9 mouse cellular contexts compared by ENCODE assay signal in the genomic region with DNA sequence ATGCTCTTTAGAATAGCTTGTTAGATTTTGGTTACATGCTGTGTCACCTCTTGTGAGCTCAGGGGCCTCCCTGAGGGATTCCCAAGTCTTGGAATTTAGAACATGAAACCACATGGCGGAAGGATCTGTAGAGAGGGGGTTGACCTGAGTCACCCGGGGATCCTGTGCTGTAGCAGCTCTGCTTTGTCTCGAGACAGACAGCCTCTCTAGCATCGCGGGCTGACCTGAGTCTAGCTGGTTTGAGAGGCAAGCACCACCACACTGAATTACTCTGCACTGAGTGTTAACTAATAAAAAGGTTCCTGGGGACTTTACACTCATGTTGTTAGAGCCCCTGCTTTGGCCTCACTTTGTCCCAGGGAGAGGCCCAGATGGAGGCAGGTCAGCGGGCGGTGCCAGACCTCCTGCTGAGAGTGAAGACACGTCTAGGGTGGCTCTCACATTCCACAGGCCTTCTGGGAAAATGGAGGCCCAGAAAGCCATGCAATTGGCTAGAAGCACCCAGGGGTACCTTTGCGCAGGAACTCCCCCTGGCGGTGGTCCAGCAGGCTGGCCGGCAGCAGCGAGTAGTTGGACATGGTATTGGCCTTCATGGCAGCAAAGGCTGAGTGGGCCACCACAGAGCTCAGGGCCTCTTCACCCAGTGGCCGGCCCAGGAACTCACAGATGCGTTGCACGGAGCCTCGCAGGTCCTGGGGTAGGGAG. TPM values are rescaled to one million over a fixed set of nuclear protein-coding genes. Genes with fewer than 3 reads are reported as not detected.
DNase-seq lines count a peak whose midpoint lies in the region; ATAC-seq and TF ChIP-seq lines count a peak whose summit lies in the region.
"Had no signal": no experiment of that assay in that cellular context is flagged by ENCODE, and none has a peak within 500 bp of the region (broad histone marks: within the 10 kb centered on the region; RNA-seq: fewer than 3 reads in every experiment).

No protein-coding gene starts in this region.

- no peak for ATAC-seq in embryonic facial prominence, embryonic 15.5 days (ENCODE audit: insufficient number of reproducible peaks, low FRiP score, low TSS enrichment, low read depth)
- ATAC-seq in midbrain, embryonic 11.5 days (ENCODE audit: low FRiP score) = peak; percentile 50; the same call in 1 of the 2 replicates

- no peak for TF ChIP-seq POLR2A in cerebellum, adult 2 months (IDR thresholded peaks at IDR 0.05; ENCODE audit: borderline replicate concordance, insufficient read depth, low read length)

- no peak overlapping the region for H3K27ac ChIP-seq in cerebellum, adult 2 months (ENCODE audit: insufficient read depth, low read length)
- peak overlapping the region; percentile 25; the same call in 1 of the 2 replicates for H3K27ac ChIP-seq in embryonic facial prominence, embryonic 15.5 days (replicated peaks)
- no peak overlapping the region for H3K27ac ChIP-seq in midbrain, embryonic 11.5 days (ENCODE audit: low read depth, low read length)

- peaks cover 8% of the 10 kb centered on the region for H3K36me3 ChIP-seq in C2C12 (ENCODE audit: control insufficient read depth, insufficient read depth)
- peaks cover 22% of the 10 kb centered on the region for H3K36me3 ChIP-seq in embryonic facial prominence, embryonic 15.5 days
- peaks cover 5% of the 10 kb centered on the region; the same call in 1 of the 2 replicates for H3K36me3 ChIP-seq in midbrain, embryonic 11.5 days (ENCODE audit: control insufficient read depth, insufficient read depth, low read length)

- no peaks in the 10 kb centered on the region for H3K4me1 ChIP-seq in cerebellum, adult 2 months (ENCODE audit: control insufficient read depth, insufficient read depth, low read length)
- peaks cover 13% of the 10 kb centered on the region for H3K4me1 ChIP-seq in embryonic facial prominence, embryonic 15.5 days
- H3K4me1 ChIP-seq in midbrain, embryonic 11.5 days (ENCODE audit: control insufficient read depth, insufficient read depth, low read length) = no peaks in the 10 kb centered on the region

- peak in 1 of 2 experiments; percentile 16 for DNase-seq in cerebellum, adult 2 months
- DNase-seq in cerebellum, adult 9-11 months = no peak
- DNase-seq in kidney, postnatal 25 days = peak; percentile 55 to 78
- peak; percentile 93 for DNase-seq in midbrain, embryonic 11.5 days (ENCODE audit: low spot score, missing footprints)
- peak; percentile 75 for DNase-seq in yolk sac, embryonic 10.5 days (ENCODE audit: low spot score)
- no peak for DNase-seq in right cerebral cortex, postnatal 36 days (ENCODE audit: low spot score in 2 of 2)

- 0 out of 2 replicates have a peak, but pooled peaks have one; percentile 6 for TF ChIP-seq CTCF in cerebellum, adult 2 months (IDR thresholded peaks at IDR 0.05; ENCODE audit: borderline replicate concordance, insufficient read depth, low read depth, low read length)
- TF ChIP-seq CTCF in C2C12 (IDR thresholded peaks at IDR 0.05; ENCODE audit: control insufficient read depth, insufficient read depth, insufficient read length) = peak; percentile 62

- H3K9me3 ChIP-seq in embryonic facial prominence, embryonic 15.5 days (replicated peaks) = no peaks in the 10 kb centered on the region
- H3K9me3 ChIP-seq in midbrain, embryonic 11.5 days (ENCODE audit: control insufficient read depth, low read length) = no peaks in the 10 kb centered on the region

- WGBS in cerebellum, adult 2 months = 26% methylated on average over 16 of the region's 16 CpGs
- 16% methylated on average over 16 of the region's 16 CpGs for WGBS in embryonic facial prominence, embryonic 15.5 days
- WGBS in midbrain, embryonic 11.5 days = 15% methylated on average over 16 of the region's 16 CpGs

- no peaks in the 10 kb centered on the region for H3K79me2 ChIP-seq in C2C12 (ENCODE audit: control insufficient read depth, insufficient read depth)

- no peak overlapping the region for H3K4me2 ChIP-seq in embryonic facial prominence, embryonic 15.5 days (replicated peaks)
- no peak overlapping the region for H3K4me2 ChIP-seq in midbrain, embryonic 11.5 days

- H3K79me3 ChIP-seq in C2C12 (ENCODE audit: low read depth) = no peaks in the 10 kb centered on the region

- no peak overlapping the region for H3K4me3 ChIP-seq in cerebellum, adult 2 months (replicated peaks; ENCODE audit: insufficient read depth, low read depth, low read length)
- no peak overlapping the region for H3K4me3 ChIP-seq in C2C12 (ENCODE audit: insufficient read depth, poor library complexity, severe bottlenecking)
- no peak overlapping the region for H3K4me3 ChIP-seq in embryonic facial prominence, embryonic 15.5 days (replicated peaks)
- H3K4me3 ChIP-seq in midbrain, embryonic 11.5 days (ENCODE audit: low read depth, low read length) = no peak overlapping the region

- no peak overlapping the region for H3K9ac ChIP-seq in embryonic facial prominence, embryonic 15.5 days
- no peak overlapping the region for H3K9ac ChIP-seq in midbrain, embryonic 11.5 days (ENCODE audit: low read length)

- H3ac ChIP-seq in C2C12 (ENCODE audit: control insufficient read depth, insufficient read length, low read depth) = no peak overlapping the region

- no peaks in the 10 kb centered on the region for H3K27me3 ChIP-seq in cerebellum, adult 2 months (ENCODE audit: control insufficient read depth, insufficient read depth, low read length)
- H3K27me3 ChIP-seq in C2C12 (ENCODE audit: control insufficient read depth, insufficient read depth, insufficient read length) = no peaks in the 10 kb centered on the region
- H3K27me3 ChIP-seq in embryonic facial prominence, embryonic 15.5 days = no peaks in the 10 kb centered on the region
- no peaks in the 10 kb centered on the region for H3K27me3 ChIP-seq in midbrain, embryonic 11.5 days (ENCODE audit: control insufficient read depth, insufficient read depth, low read length)

TF ChIP-seq in C2C12, 6 proteins besides CTCF, POLR2A, EP300 and RAD21:
- TF ChIP-seq CEBPB (IDR thresholded peaks at IDR 0.05; ENCODE audit: low read depth) (no peak), MYOG (IDR thresholded peaks at IDR 0.05; ENCODE audit: control insufficient read depth, extremely low read depth, insufficient read length) (no peak), FOSL1 (IDR thresholded peaks at IDR 0.05; ENCODE audit: insufficient read depth, low read length, poor library complexity, severe bottlenecking) (no peak), MYOD1 (IDR thresholded peaks at IDR 0.05; ENCODE audit: control insufficient read depth, insufficient read length, low read depth) (no peak), USF1 (IDR thresholded peaks at IDR 0.05; ENCODE audit: low read depth) (no peak), MAX (IDR thresholded peaks at IDR 0.05) (no peak)

RNA-seq across cellular contexts. Expression of a gene that starts 5.3 kb away (rescaled TPM):
- polyA plus RNA-seq in cerebellum, adult 2 months (2012; rRNA removed) = not detected in 2 replicates
- 0.33 TPM for polyA plus RNA-seq in C2C12 (2012; fragmentation: generic; extraction: Trizol)
- 0.24 and 0.25 TPM in 2 replicates for polyA plus RNA-seq in embryonic facial prominence, embryonic 15.5 days (2015; fragmentation: Nextera tagmentation; extraction: Ambion mirVana)
- not detected in 2 replicates for polyA plus RNA-seq in midbrain, embryonic 11.5 days (2014; fragmentation: Nextera tagmentation; extraction: Ambion mirVana)
- polyA plus RNA-seq: large intestine, adult 2 months had no signal

RNA-seq across cellular contexts. Expression of a gene that starts 9.9 kb away (rescaled TPM):
- 0.25 and 0.31 TPM in 2 replicates for polyA plus RNA-seq in cerebellum, adult 2 months (2012; rRNA removed)
- polyA plus RNA-seq in C2C12 (2012; fragmentation: generic; extraction: Trizol) = 0.48 TPM
- polyA plus RNA-seq in embryonic facial prominence, embryonic 15.5 days (2015; fragmentation: Nextera tagmentation; extraction: Ambion mirVana) = 2.1 and 3.2 TPM in 2 replicates
- 0.57 and 1.4 TPM in 2 replicates for polyA plus RNA-seq in midbrain, embryonic 11.5 days (2014; fragmentation: Nextera tagmentation; extraction: Ambion mirVana)

RNA-seq across cellular contexts. Expression of a gene that starts 13.1 kb away (rescaled TPM):
- 27.7 and 29.3 TPM in 2 replicates for polyA plus RNA-seq in cerebellum, adult 2 months (2012; rRNA removed)
- polyA plus RNA-seq in C2C12 (2012; fragmentation: generic; extraction: Trizol) = 16.9 TPM
- 38.4 and 43.4 TPM in 2 replicates for polyA plus RNA-seq in embryonic facial prominence, embryonic 15.5 days (2015; fragmentation: Nextera tagmentation; extraction: Ambion mirVana)
- polyA plus RNA-seq in midbrain, embryonic 11.5 days (2014; fragmentation: Nextera tagmentation; extraction: Ambion mirVana) = 11.8 and 14.9 TPM in 2 replicates

RNA-seq across cellular contexts. Expression of a gene that starts 15.6 kb away (rescaled TPM):
- polyA plus RNA-seq in cerebellum, adult 2 months (2012; rRNA removed) = 350 and 359 TPM in 2 replicates
- 4,453 TPM for polyA plus RNA-seq in C2C12 (2012; fragmentation: generic; extraction: Trizol)
- polyA plus RNA-seq in embryonic facial prominence, embryonic 15.5 days (2015; fragmentation: Nextera tagmentation; extraction: Ambion mirVana) = 1,062 and 1,100 TPM in 2 replicates
- 878 and 933 TPM in 2 replicates for polyA plus RNA-seq in midbrain, embryonic 11.5 days (2014; fragmentation: Nextera tagmentation; extraction: Ambion mirVana)

RNA-seq across cellular contexts. Expression of a gene that starts 26.0 kb away (rescaled TPM):
- polyA plus RNA-seq in cerebellum, adult 2 months (2012; rRNA removed) = 222 and 239 TPM in 2 replicates
- 5.6 TPM for polyA plus RNA-seq in C2C12 (2012; fragmentation: generic; extraction: Trizol)
- 6.8 and 7.0 TPM in 2 replicates for polyA plus RNA-seq in embryonic facial prominence, embryonic 15.5 days (2015; fragmentation: Nextera tagmentation; extraction: Ambion mirVana)
- 2.2 and 3.5 TPM in 2 replicates for polyA plus RNA-seq in midbrain, embryonic 11.5 days (2014; fragmentation: Nextera tagmentation; extraction: Ambion mirVana)

Comparison
In these comparisons a context has a peak if more than half of its experiments do, and no peak if none do; other contexts are left out.
1. DNase-seq: peak in kidney, postnatal 25 days (2 of 2), midbrain, embryonic 11.5 days (single experiment) and yolk sac, embryonic 10.5 days (single experiment); none in cerebellum, adult 9-11 months (single experiment) and right cerebral cortex, postnatal 36 days (0 of 2).